Mouse (Mus musculus) embryonic facial prominence, embryonic 14.5 days (tissue): ENCODE results near the gene Pptc7. TPM values are rescaled to one million over a fixed set of nuclear protein-coding genes. Genes with fewer than 3 reads are reported as not detected.

Source experiments
- ATAC-seq: fragments of 200-750 bp; cut with Nextera tagmentation; 2 replicates; pipeline ENCODE4 v1.8.0; 2017; ENCODE audit warnings: low read depth, moderate number of reproducible peaks, moderate TSS enrichment
- DNase-seq: peaks from one replicate; pipeline ENCODE4 v3.0.0-alpha.2; 2015; ENCODE audit warnings: low spot score
- H3K27ac ChIP-seq: fragments of 300-500 bp; sonication (generic); replicated peaks from 2 replicates; pipeline ENCODE4 v1.5.1; 2014; ENCODE audit warnings: low read depth, mild to moderate bottlenecking, low read length, moderate library complexity
- H3K27me3 ChIP-seq: fragments of 300-500 bp; sonication (generic); replicated peaks from 2 replicates; pipeline ENCODE4 v1.6.1; 2014; ENCODE audit warnings: low read length; ENCODE audit not compliant: control insufficient read depth, insufficient read depth
- H3K36me3 ChIP-seq: fragments of 300-500 bp; sonication (generic); 2 replicates; pipeline ENCODE4 v1.6.1; 2014; ENCODE audit warnings: low read length, mixed read lengths; ENCODE audit not compliant: control insufficient read depth, insufficient read depth
- H3K4me1 ChIP-seq: fragments of 300-500 bp; sonication (generic); 2 replicates; pipeline ENCODE4 v1.6.1; 2014; ENCODE audit warnings: antibody characterized with exemption, low read length; ENCODE audit not compliant: control insufficient read depth, insufficient read depth
- H3K4me2 ChIP-seq: fragments of 300-500 bp; sonication (generic); 2 replicates; pipeline ENCODE4 v1.6.1; 2014; ENCODE audit warnings: low read depth, mild to moderate bottlenecking, low read length, moderate library complexity, mixed read lengths
- H3K4me3 ChIP-seq: fragments of 300-500 bp; sonication (generic); 2 replicates; pipeline ENCODE4 v1.5.1; 2014; ENCODE audit warnings: low read depth, mild to moderate bottlenecking, low read length
- H3K9ac ChIP-seq: fragments of 300-500 bp; sonication (generic); 2 replicates; pipeline ENCODE4 v1.6.1; 2014; ENCODE audit warnings: low read depth, mild to moderate bottlenecking, low read length, moderate library complexity, mixed read lengths
- H3K9me3 ChIP-seq: fragments of 300-500 bp; sonication (generic); 2 replicates; pipeline ENCODE4 v1.6.1; 2016; ENCODE audit warnings: low read length; ENCODE audit not compliant: control insufficient read depth
- WGBS: fragments of 180-500 bp; shearing (Covaris S2); extraction: QIAGEN DNeasy Blood & Tissue Kit; methylation state at CpG from one replicate; pipeline ENCODE4 v1.1.7; 2014; 5-methylcytosine and 5-hydroxymethylcytosine counted together
- polyA plus RNA-seq: library from polyadenylated mRNA; unstranded; fragments of >200 nt; fragmentation: Nextera tagmentation; extraction: Ambion mirVana; gene quantifications from 2 replicates; pipeline ENCODE4 v1.2.1, GENCODE M21; 2014

Gene Pptc7
- polyA plus RNA-seq, 1 experiment from 2014 or later: 8.1 TPM

DNA sequence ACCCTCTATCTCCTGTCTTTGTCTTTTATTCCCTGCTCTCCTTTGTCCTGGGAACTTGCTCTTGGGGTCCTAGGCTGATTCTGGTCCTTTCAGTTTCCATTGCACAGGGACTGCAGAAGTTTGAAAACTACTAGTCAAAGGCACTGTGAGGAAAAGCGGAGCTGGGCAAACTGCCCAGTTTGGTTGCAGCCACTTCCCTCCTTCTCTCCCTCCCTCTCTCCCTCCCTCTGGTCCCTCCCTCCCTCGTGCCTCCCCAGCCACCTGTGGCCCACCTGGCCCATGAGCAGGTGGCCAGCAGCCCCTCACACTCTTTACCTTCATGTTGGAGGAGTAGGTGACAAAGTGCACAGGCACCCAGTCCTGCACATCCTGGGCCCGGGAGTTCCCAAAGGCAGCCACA, 39.0 kb upstream of the Pptc7 start:
- ATAC-seq (no peak), DNase-seq (peak; percentile 24)
- peaks cover 34% of the 10 kb centered on the region for H3K36me3 ChIP-seq

DNA sequence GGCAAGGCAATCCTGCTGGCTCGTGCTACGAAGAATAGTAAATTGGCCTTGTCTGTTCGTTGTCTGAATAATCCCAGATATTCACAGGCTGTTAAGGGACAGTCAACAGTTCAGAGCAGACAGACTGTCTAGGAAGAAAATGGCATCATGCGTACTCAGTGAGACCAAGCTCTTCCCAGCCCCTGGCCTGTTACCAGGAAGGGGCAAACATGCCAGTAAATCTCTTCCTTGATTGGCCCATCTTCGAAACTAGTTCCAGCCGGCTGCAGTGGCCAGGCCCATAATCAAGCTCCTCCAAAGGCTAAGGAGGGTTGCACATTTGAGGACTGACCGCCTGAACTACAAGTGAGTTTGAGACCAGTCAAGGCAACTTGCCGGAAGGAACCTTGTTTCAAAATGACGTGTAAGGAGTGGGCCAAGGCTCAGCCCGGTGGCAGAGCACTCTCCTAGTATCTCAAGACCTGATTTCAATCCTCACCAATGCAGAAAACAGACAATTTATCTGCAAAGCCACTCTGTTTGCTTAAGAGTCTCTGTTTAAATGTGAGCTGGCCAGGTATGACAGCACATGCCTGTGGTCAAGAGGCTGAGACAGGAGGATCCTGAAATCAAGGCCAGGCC, 37.5 kb upstream of the Pptc7 start:
- H3K36me3 ChIP-seq: peaks cover 32% of the 10 kb centered on the region; the same call in 1 of the 2 replicates
- 82% methylated on average over 10 of the region's 10 CpGs for WGBS
- no peak overlapping the region for H3K4me2 ChIP-seq
- H3K27me3 ChIP-seq: no peaks in the 10 kb centered on the region
- H3K9ac ChIP-seq: no peak overlapping the region
- no peak overlapping the region for H3K27ac ChIP-seq
- no peak overlapping the region for H3K4me3 ChIP-seq
- ATAC-seq (no peak), DNase-seq (no peak)
- no peaks in the 10 kb centered on the region for H3K9me3 ChIP-seq
- H3K4me1 ChIP-seq: no peaks in the 10 kb centered on the region

More for the DNA sequence above, 39.0 kb upstream of the Pptc7 start:
- no peak overlapping the region for H3K4me3 ChIP-seq
- H3K9ac ChIP-seq: no peak overlapping the region
- no peaks in the 10 kb centered on the region for H3K4me1 ChIP-seq
- 63% methylated on average over 3 of the region's 3 CpGs for WGBS
- no peak overlapping the region for H3K27ac ChIP-seq
- H3K27me3 ChIP-seq: no peaks in the 10 kb centered on the region
- H3K9me3 ChIP-seq: no peaks in the 10 kb centered on the region
- no peak overlapping the region for H3K4me2 ChIP-seq

DNA sequence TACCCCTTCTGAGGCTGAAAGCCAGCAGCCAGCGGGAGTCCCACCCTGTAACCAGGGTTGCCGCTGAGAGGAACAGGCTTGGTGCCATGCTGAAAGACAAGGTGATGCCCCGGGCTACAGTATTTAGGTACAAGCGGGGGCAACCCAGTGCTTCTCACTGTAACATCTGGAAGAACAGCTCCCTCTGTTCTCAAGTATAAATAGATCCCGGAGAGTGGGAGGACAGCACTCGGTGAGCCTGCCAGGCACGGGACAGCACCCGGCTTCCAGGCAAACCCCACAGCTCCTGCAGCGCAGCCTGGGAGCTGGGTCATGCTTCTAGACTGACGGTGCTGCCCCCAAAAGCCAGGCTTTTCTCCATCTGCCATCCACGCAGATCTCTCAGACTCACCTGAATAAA, 36.6 kb upstream of the Pptc7 start:
- Histone ChIP-seq H3K9ac (no peak overlapping the region), H3K27me3 (no peaks in the 10 kb centered on the region), H3K9me3 (no peaks in the 10 kb centered on the region), H3K27ac (no peak overlapping the region), H3K4me1 (no peaks in the 10 kb centered on the region), H3K36me3 (peaks cover 32% of the 10 kb centered on the region; the same call in 1 of the 2 replicates), H3K4me2 (no peak overlapping the region), H3K4me3 (no peak overlapping the region)
- DNase-seq (no peak), ATAC-seq (no peak)
- WGBS: 83% methylated on average over 11 of the region's 11 CpGs

DNA sequence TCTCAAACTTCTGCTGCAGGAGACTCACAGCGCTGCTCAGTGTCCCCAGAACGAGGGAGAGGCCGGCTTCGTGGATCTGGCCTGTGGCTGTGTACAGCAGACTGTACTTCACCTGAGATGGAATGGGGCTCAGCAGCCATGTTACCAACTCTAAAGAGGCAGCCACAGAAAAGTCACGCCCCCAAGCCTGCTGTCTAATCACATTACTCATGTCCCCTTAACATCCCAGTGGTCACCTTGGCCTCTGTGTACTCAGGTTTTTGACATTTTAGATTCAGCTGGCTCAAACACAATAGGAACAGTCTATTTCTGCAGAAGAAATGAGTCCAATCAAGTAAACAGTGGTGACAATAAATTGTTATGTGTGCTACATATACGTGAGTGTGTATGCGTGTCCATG, 36.2 kb upstream of the Pptc7 start:
- H3K4me1 ChIP-seq: no peaks in the 10 kb centered on the region
- H3K4me3 ChIP-seq: no peak overlapping the region
- H3K9me3 ChIP-seq: no peaks in the 10 kb centered on the region
- no peak for ATAC-seq
- H3K9ac ChIP-seq: no peak overlapping the region
- H3K4me2 ChIP-seq: no peak overlapping the region
- no peaks in the 10 kb centered on the region for H3K27me3 ChIP-seq
- WGBS: 88% methylated on average over 7 of the region's 7 CpGs
- DNase-seq: no peak
- no peak overlapping the region for H3K27ac ChIP-seq
- peaks cover 35% of the 10 kb centered on the region; the same call in 1 of the 2 replicates for H3K36me3 ChIP-seq

DNA sequence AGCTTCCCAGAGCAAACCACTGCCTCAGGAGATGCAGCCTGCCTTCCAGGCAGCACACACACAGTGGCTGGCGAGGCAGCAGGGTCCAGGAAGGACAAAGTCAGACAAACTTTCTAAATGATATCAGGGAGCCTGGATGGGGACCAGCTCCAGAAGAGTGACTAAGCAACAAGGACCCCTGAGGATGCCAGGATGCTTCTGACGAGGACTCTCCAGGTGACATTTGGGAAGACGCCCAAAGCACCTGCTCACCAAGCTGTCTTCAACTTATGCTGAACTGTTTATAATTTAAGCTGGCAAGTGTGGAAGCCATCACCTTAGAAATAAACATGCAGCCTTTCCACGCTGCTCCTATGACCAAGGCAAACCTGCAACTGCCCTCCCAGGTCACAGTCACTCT, 34.9 kb upstream of the Pptc7 start:
- WGBS: 82% methylated on average over 4 of the region's 4 CpGs
- Histone ChIP-seq H3K9ac (no peak overlapping the region), H3K9me3 (no peaks in the 10 kb centered on the region), H3K4me3 (no peak overlapping the region), H3K36me3 (peaks cover 46% of the 10 kb centered on the region), H3K4me1 (no peaks in the 10 kb centered on the region), H3K4me2 (no peak overlapping the region), H3K27me3 (no peaks in the 10 kb centered on the region), H3K27ac (no peak overlapping the region)
- ATAC-seq (no peak), DNase-seq (no peak)

DNA sequence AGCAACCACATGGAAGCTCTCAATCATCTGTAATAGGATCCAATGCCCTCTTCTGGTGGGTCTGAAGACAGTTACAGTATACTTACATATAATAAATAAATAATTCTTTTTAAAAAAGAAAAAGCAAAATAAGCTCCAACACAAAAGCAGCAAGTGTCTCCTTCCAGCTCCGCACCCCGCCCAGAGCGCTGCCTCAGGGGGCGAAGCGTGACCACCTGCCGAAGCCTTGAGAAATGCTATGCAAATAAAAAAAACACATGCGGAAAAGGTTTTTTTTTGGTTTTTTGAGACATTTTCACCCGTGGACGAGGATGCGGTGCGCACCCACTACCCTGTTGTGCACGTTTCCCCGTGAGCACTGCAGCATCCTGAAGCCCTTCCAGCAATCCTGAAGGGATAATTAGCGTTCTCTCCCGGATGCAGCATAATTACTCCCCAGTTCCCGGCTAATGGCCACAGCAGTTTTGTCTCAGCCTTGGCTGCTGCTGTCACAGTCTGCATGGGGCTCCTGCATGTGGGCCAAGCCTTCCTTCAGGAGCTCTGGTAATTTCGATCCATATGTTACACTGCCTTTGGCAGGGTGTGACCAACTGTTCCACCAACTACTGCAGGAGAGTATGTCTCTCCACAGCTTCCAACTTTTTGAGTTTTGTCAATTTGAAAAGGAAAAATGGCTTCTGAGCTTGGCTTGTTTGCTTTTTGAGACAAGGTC, 32.1 kb upstream of the Pptc7 start:
- Histone ChIP-seq H3K4me1 (no peaks in the 10 kb centered on the region), H3K27me3 (no peaks in the 10 kb centered on the region), H3K9ac (no peak overlapping the region), H3K9me3 (no peaks in the 10 kb centered on the region), H3K36me3 (peaks cover 73% of the 10 kb centered on the region), H3K4me3 (no peak overlapping the region), H3K4me2 (no peak overlapping the region), H3K27ac (no peak overlapping the region)
- WGBS: 83% methylated on average over 17 of the region's 17 CpGs
- ATAC-seq (no peak), DNase-seq (no peak)

DNA sequence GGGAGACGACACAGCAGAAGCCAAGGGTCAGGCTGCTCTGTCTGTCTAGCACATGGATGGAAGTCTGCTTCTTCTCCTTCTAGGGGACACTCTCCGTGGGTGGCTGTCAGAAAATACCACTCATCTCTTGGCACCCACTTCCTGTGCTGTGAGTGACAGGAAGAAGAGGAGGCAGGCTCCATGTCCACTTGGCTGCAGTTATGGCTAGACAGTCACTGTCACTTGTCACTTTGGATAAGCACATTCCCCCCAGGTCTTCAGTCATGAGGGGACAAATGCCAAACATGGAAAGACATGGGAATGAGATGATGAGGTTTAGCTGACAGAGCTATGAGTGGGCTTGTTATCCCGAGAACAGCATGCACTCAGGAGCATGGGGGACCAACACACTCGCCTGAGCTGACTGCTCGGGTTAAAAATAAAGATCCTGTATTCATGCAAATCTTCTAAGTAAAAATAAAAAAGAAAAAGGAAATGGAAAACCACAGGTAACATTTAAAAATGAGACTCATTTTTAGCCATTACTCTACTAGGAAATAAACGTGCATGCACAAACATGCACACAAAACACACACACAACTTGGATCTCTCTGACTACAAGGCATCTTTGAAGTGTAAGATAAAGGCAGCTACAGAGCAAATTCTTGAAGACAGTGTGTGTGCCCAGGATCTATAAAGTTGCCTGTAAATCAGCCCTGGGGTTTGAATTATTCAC, 26.0 kb upstream of the Pptc7 start:
- no peak overlapping the region for H3K4me3 ChIP-seq
- ATAC-seq (no peak), DNase-seq (no peak)
- 77% methylated on average over 6 of the region's 6 CpGs for WGBS
- H3K36me3 ChIP-seq: peaks cover 74% of the 10 kb centered on the region
- no peak overlapping the region for H3K9ac ChIP-seq
- H3K4me1 ChIP-seq: no peaks in the 10 kb centered on the region
- H3K9me3 ChIP-seq: no peaks in the 10 kb centered on the region
- no peak overlapping the region for H3K4me2 ChIP-seq
- H3K27ac ChIP-seq: no peak overlapping the region
- H3K27me3 ChIP-seq: no peaks in the 10 kb centered on the region

DNA sequence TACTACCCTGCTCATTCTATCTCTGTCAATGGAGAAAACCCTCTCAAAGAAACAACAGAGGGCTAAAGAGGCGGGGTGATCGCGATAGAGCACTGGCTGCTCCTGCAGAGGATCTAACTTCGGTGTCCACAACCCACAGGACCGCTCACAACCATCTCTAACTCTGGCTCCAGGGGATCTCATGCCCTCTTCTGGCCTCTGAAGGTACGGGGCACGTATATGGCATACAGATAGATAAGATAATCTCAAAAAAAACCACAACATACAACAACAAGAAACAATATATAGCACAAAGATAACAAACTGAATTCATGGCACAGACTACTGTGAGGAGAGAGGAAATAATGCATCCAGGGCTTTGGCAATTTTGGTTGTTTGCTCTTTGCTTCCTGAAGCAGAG, 22.1 kb upstream of the Pptc7 start:
- H3K27me3 ChIP-seq: no peaks in the 10 kb centered on the region
- H3K9ac ChIP-seq: no peak overlapping the region; the same call in 1 of the 2 replicates
- ATAC-seq (no peak), DNase-seq (no peak)
- no peaks in the 10 kb centered on the region for H3K4me1 ChIP-seq
- no peaks in the 10 kb centered on the region for H3K9me3 ChIP-seq
- peaks cover 37% of the 10 kb centered on the region for H3K36me3 ChIP-seq
- no peak overlapping the region for H3K4me3 ChIP-seq
- no peak overlapping the region for H3K4me2 ChIP-seq
- H3K27ac ChIP-seq: no peak overlapping the region
- WGBS: 62% methylated on average over 7 of the region's 7 CpGs
